ENCODE assay signal across 18 mouse cellular contexts in the genomic region with DNA sequence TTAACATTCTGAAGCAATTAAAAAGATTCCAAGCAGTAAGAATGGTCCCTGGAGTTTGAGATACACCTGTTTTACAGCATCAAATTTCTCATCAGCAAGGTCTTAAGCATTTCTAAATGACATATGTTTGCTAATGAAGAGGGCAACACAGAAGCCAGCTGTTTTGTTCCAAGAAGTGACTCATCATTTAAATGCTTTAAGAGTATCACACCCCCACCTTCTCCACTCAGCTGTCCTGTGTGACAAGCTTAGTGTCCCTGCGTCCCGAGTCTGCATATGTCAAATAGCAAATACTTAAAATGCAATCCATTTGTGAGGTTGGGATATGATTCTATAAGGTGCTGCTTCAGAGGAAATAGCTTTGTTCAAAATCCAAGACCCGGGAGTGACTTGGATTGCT.
"Had no signal": no experiment of that assay in that cellular context is flagged by ENCODE, and none has a peak within 500 bp of the region (broad histone marks: within the 10 kb centered on the region; RNA-seq: fewer than 3 reads in every experiment).

No protein-coding gene starts in this region.

- H3K4me1 ChIP-seq: kidney, embryonic 15.5 days; limb, embryonic 12.5 days; limb, embryonic 15.5 days; midbrain, embryonic 15.5 days had no signal

- H3K9ac ChIP-seq: kidney, embryonic 15.5 days; limb, embryonic 12.5 days; limb, embryonic 15.5 days; liver, embryonic 14.5 days; liver, postnatal 0 days; lung, embryonic 14.5 days; midbrain, embryonic 15.5 days had no signal

- H3K4me3 ChIP-seq: kidney, embryonic 15.5 days; limb, embryonic 12.5 days; limb, embryonic 15.5 days; midbrain, embryonic 15.5 days had no signal

- ATAC-seq: liver, postnatal 0 days; lung, postnatal 0 days; midbrain, embryonic 15.5 days had no signal

- H3K9me3 ChIP-seq: kidney, embryonic 15.5 days; limb, embryonic 12.5 days; limb, embryonic 15.5 days; midbrain, embryonic 15.5 days had no signal

- H3K4me2 ChIP-seq: kidney, embryonic 15.5 days; limb, embryonic 12.5 days; limb, embryonic 15.5 days; liver, embryonic 11.5 days; lung, embryonic 14.5 days; midbrain, embryonic 15.5 days had no signal

- H3K36me3 ChIP-seq: kidney, embryonic 15.5 days; limb, embryonic 12.5 days; limb, embryonic 15.5 days; midbrain, embryonic 15.5 days had no signal

- H3K27ac ChIP-seq: kidney, embryonic 15.5 days; limb, embryonic 12.5 days; limb, embryonic 15.5 days; liver, embryonic 14.5 days; macrophage; midbrain, embryonic 15.5 days; stomach, postnatal 0 days had no signal

- DNase-seq: kidney, adult 11 months; kidney, adult 8-10 months; kidney, postnatal 14 days; kidney, postnatal 4 days; left cerebral cortex, postnatal 4 days; liver, postnatal 0 days; lung, embryonic 14.5 days; right cerebral cortex, postnatal 4 days; thymus, postnatal 25 days had no signal

- H3K27me3 ChIP-seq: kidney, embryonic 15.5 days; limb, embryonic 12.5 days; limb, embryonic 15.5 days; midbrain, embryonic 15.5 days had no signal
